Mouse (Mus musculus): ENCODE results near the gene Plpp1. TPM values are rescaled to one million over a fixed set of nuclear protein-coding genes. Genes with fewer than 3 reads are reported as not detected.

Plpp1 gene
- polyA plus RNA-seq, 1 experiment from 2014 or later, result 120 TPM

DNA sequence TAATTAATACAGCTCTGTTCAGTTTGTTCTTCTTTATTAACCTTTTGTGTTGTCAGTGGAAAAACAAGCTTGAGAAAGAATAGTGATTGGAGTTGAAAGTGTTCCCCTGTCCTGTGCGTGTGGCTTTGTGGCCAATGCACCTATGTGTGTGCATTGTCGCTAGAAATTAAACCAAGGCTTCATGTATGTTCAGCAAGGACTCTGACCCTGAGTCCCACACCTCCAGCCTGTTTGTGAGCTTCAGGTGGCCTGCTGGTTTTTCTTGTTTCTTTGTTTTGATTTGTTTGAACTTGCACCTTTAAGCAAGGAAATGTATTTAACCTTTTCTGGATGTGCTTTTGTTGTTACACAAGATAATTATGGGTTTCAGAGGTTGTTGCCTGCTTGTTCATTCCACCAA is 29.0 kb downstream of the Plpp1 start:
- 89% methylated on average over 2 of the region's 2 CpGs for WGBS
- no peaks in the 10 kb centered on the region for H3K36me3 ChIP-seq (ENCODE audit: insufficient read depth, low read length)
- no peak overlapping the region for H3K4me2 ChIP-seq (replicated peaks; ENCODE audit: low read depth, low read length)
- H3K9ac ChIP-seq (replicated peaks; ENCODE audit: low read length), result no peak overlapping the region
- H3K9me3 ChIP-seq (ENCODE audit: low read length), result no peaks in the 10 kb centered on the region
- H3K27me3 ChIP-seq (ENCODE audit: insufficient read depth, low read length), result no peaks in the 10 kb centered on the region
- no peak for ATAC-seq (ENCODE audit: low FRiP score, low TSS enrichment)
- no peak overlapping the region for H3K27ac ChIP-seq (ENCODE audit: low read length)
- H3K4me1 ChIP-seq (ENCODE audit: insufficient read depth, low read length), result peaks cover 21% of the 10 kb centered on the region
- H3K4me3 ChIP-seq (ENCODE audit: low read length), result no peak overlapping the region

DNA sequence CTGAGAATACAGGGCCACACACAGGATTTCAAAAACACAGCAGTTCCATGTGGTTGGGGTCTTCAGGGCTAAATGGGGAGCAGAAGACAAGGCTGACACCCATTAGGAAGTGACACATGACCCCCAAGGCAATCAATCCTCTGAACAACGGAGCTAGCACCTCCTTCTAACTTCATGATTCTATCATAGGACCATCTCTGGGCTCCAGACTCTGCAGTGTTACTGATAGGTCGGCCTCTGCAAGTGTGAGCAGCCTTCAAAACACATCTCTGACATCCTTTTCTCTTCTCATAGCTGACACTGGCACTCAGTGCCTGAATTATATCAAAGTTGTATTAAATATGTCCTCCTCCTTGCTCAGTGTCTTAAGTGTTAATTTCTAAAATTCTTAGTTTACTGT is 32.0 kb downstream of the Plpp1 start:
- Histone ChIP-seq H3K36me3 (ENCODE audit: insufficient read depth, low read length) (no peaks in the 10 kb centered on the region), H3K27me3 (ENCODE audit: insufficient read depth, low read length) (no peaks in the 10 kb centered on the region), H3K4me1 (ENCODE audit: insufficient read depth, low read length) (peaks cover 21% of the 10 kb centered on the region), H3K9ac (replicated peaks; ENCODE audit: low read length) (no peak overlapping the region), H3K9me3 (ENCODE audit: low read length) (no peaks in the 10 kb centered on the region), H3K27ac (ENCODE audit: low read length) (no peak overlapping the region), H3K4me2 (replicated peaks; ENCODE audit: low read depth, low read length) (no peak overlapping the region), H3K4me3 (ENCODE audit: low read length) (no peak overlapping the region)
- 25% methylated on average over 2 of the region's 2 CpGs for WGBS
- ATAC-seq (ENCODE audit: low FRiP score, low TSS enrichment), result no peak

DNA sequence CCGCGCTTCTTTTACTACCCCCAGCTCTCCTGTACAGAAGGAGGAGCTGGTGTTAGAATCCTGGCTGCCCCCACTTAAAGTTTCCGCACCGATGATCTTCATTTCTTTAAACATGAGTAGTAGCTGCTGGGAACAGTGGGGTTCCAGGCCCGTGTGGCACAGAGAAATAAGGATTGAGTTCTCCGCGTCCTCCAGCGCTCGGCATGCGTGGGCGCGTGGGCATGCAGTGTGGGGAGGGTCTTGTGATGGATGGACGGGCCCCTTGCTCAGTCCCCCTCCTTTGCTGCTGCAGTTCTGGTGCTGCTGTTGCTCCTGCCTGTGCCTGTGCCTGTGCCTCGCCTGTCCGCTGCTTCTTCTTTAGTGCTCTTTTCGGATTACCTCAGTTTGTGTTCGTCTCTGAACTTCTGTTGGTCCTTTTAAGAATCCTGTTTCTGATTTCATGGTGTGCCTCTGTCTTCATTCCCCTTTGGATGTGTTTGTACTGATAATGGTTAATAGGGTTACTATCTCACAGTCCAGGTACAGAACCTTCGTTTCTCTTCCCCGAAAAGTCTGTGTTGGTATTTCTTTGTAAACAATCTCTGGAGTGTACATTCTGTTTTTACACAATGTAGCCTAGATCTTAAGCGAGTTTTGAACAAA is 32.8 kb downstream of the Plpp1 start:
- Histone ChIP-seq H3K9me3 (ENCODE audit: low read length) (no peaks in the 10 kb centered on the region), H3K4me1 (ENCODE audit: insufficient read depth, low read length) (peaks cover 21% of the 10 kb centered on the region), H3K27me3 (ENCODE audit: insufficient read depth, low read length) (no peaks in the 10 kb centered on the region), H3K9ac (replicated peaks; ENCODE audit: low read length) (no peak overlapping the region), H3K36me3 (ENCODE audit: insufficient read depth, low read length) (no peaks in the 10 kb centered on the region), H3K27ac (ENCODE audit: low read length) (no peak overlapping the region), H3K4me2 (replicated peaks; ENCODE audit: low read depth, low read length) (peak overlapping the region; percentile 45), H3K4me3 (ENCODE audit: low read length) (peak overlapping the region; percentile 11; the same call in 1 of the 2 replicates)
- ATAC-seq (ENCODE audit: low FRiP score, low TSS enrichment), result peak; percentile 57; the same call in 1 of the 2 replicates
- 46% methylated on average over 20 of the region's 20 CpGs for WGBS

DNA sequence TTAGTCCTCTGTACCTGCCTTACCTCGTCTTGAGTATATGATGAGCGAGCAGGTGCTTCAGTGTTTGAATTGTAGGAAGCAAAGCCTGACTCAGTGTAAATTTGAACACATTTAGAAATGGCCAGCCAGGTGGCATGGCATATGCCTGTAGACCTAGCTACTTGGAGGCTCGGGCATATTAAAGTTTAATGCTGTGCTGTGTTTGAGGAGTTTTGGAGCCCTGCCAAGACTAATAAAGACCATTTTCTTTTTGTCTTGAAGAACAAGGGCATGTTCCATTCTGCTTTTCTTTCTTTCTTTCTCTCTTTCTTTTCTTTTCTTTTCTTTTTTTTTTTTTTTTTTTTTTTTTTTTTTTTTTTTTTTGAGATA is 33.3 kb downstream of the Plpp1 start:
- Histone ChIP-seq H3K4me1 (ENCODE audit: insufficient read depth, low read length) (peaks cover 18% of the 10 kb centered on the region), H3K4me3 (ENCODE audit: low read length) (no peak overlapping the region), H3K9me3 (ENCODE audit: low read length) (no peaks in the 10 kb centered on the region), H3K36me3 (ENCODE audit: insufficient read depth, low read length) (no peaks in the 10 kb centered on the region), H3K27ac (ENCODE audit: low read length) (no peak overlapping the region), H3K9ac (replicated peaks; ENCODE audit: low read length) (no peak overlapping the region), H3K4me2 (replicated peaks; ENCODE audit: low read depth, low read length) (no peak overlapping the region; the same call in 1 of the 2 replicates), H3K27me3 (ENCODE audit: insufficient read depth, low read length) (no peaks in the 10 kb centered on the region)
- ATAC-seq (ENCODE audit: low FRiP score, low TSS enrichment), result no peak
- WGBS, result 64% methylated on average over 3 of the region's 3 CpGs

DNA sequence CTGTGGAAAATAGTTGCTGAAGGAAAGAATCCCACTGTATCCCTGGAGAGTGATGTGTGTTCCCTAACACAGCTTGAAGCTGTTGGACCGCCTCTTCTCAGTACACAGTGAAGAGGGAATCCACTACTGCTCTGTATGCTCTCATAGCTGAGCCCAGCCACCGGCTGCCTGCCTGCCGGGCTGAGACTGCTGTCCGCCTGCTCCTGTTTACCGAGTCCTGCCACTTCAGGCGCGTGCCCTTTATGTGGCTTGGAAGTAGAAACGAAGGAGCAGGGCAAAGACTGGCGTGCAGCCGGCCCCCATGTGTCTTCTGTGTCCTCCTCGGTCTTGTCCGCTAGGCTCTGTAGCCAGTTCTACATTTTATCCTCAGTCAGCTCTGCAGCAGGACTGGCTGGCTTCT is 34.5 kb downstream of the Plpp1 start:
- 46% methylated on average over 12 of the region's 12 CpGs for WGBS
- Histone ChIP-seq H3K27ac (ENCODE audit: low read length) (no peak overlapping the region), H3K9me3 (ENCODE audit: low read length) (no peaks in the 10 kb centered on the region), H3K36me3 (ENCODE audit: insufficient read depth, low read length) (no peaks in the 10 kb centered on the region), H3K27me3 (ENCODE audit: insufficient read depth, low read length) (no peaks in the 10 kb centered on the region), H3K4me2 (replicated peaks; ENCODE audit: low read depth, low read length) (no peak overlapping the region), H3K9ac (replicated peaks; ENCODE audit: low read length) (no peak overlapping the region), H3K4me3 (ENCODE audit: low read length) (no peak overlapping the region), H3K4me1 (ENCODE audit: insufficient read depth, low read length) (peaks cover 18% of the 10 kb centered on the region)
- ATAC-seq (ENCODE audit: low FRiP score, low TSS enrichment), result 0 out of 2 replicates have a peak, but pooled peaks have one; percentile 40

DNA sequence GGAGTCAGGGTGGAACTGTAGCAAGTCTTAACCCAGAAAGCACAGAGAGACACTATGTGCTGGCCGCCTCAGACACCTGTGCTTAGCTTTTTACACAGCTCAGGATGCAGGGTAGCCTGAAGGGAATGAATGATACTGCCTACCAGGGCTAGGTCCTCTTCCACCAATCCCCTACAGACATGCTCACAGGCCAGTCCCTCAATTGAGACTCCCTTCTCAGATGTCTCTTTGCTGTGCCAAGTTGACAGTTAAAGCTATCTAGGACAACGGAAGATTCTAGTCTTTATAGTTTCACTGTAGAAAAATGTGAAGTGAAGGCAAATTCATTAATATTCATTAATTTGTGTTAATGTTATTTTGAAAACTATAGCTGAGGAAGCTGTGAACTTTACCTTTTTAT is 36.4 kb downstream of the Plpp1 start:
- Histone ChIP-seq H3K27ac (ENCODE audit: low read length) (no peak overlapping the region), H3K9me3 (ENCODE audit: low read length) (no peaks in the 10 kb centered on the region), H3K9ac (replicated peaks; ENCODE audit: low read length) (no peak overlapping the region), H3K36me3 (ENCODE audit: insufficient read depth, low read length) (no peaks in the 10 kb centered on the region), H3K4me2 (replicated peaks; ENCODE audit: low read depth, low read length) (no peak overlapping the region), H3K4me1 (ENCODE audit: insufficient read depth, low read length) (peaks cover 18% of the 10 kb centered on the region), H3K27me3 (ENCODE audit: insufficient read depth, low read length) (no peaks in the 10 kb centered on the region), H3K4me3 (ENCODE audit: low read length) (no peak overlapping the region)
- 60% methylated on average over 2 of the region's 2 CpGs for WGBS
- ATAC-seq (ENCODE audit: low FRiP score, low TSS enrichment), result no peak

DNA sequence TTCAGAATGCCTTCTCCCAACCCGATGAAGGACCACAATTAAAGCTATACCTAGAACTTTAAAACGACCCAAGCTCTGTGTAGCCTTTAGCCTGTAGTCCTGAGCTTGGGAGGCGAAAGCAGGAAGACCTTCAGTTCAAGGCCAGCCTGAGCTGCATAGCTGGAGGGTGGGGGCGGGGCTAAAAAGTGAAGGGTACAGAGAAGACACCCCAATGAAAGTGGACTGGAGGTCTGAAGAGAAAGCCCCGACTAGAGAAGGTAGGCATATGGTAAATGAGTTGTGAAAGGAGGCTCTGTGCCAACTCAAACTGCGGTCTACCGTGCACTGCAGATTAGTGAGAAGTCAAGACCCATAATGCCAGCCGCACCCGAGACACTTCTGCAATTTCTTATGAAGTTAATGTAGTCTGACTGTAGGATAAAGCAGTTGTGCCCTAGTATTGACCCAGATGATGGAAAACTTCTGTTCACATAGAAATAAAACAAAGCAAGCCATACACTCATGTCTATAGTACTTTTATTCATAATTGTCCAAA is 37.1 kb downstream of the Plpp1 start:
- Histone ChIP-seq H3K36me3 (ENCODE audit: insufficient read depth, low read length) (0 out of 2 replicates have a peak, but pooled peaks cover 3% of the 10 kb centered on the region), H3K4me3 (ENCODE audit: low read length) (no peak overlapping the region), H3K27me3 (ENCODE audit: insufficient read depth, low read length) (no peaks in the 10 kb centered on the region), H3K27ac (ENCODE audit: low read length) (no peak overlapping the region), H3K4me2 (replicated peaks; ENCODE audit: low read depth, low read length) (no peak overlapping the region), H3K4me1 (ENCODE audit: insufficient read depth, low read length) (peaks cover 12% of the 10 kb centered on the region), H3K9me3 (ENCODE audit: low read length) (no peaks in the 10 kb centered on the region), H3K9ac (replicated peaks; ENCODE audit: low read length) (no peak overlapping the region)
- 76% methylated on average over 9 of the region's 9 CpGs for WGBS
- no peak for ATAC-seq (ENCODE audit: low FRiP score, low TSS enrichment)

DNA sequence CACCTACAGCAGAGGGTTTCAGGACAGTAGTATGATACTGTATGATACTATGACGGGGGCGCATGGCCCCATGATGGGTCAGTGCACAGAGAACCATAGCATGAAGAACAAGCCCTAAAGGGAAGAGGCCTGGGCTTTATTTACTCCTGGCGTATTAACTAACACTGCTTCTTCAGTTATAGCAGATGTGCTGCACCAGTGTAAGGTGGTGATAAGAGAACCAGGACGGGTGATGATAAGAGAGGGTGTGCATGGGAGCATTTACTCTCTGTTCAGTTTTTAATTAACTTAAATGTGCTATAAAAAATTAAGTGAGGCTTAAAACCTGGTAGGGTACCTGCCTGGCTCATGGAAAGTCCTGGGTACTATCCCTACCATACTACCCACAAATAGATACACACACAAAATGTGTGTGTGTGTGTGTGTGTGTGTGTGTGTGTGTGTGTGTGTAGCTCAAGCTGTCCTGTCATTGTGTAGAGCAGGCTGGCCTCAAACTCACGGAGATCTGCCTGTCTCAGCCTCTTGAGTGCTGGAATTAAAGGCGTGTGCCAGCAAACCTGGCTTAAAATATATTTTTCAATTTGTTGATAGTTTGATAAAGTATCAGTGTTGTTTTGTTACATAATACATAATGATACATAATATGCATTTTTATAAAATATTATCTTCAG is 38.1 kb downstream of the Plpp1 start:
- Histone ChIP-seq H3K9me3 (ENCODE audit: low read length) (no peaks in the 10 kb centered on the region), H3K36me3 (ENCODE audit: insufficient read depth, low read length) (0 out of 2 replicates have a peak, but pooled peaks cover 3% of the 10 kb centered on the region), H3K4me2 (replicated peaks; ENCODE audit: low read depth, low read length) (no peak overlapping the region), H3K27ac (ENCODE audit: low read length) (no peak overlapping the region), H3K27me3 (ENCODE audit: insufficient read depth, low read length) (no peaks in the 10 kb centered on the region), H3K9ac (replicated peaks; ENCODE audit: low read length) (no peak overlapping the region), H3K4me1 (ENCODE audit: insufficient read depth, low read length) (peaks cover 2% of the 10 kb centered on the region; the same call in 1 of the 2 replicates), H3K4me3 (ENCODE audit: low read length) (no peak overlapping the region)
- WGBS, result 93% methylated on average over 6 of the region's 6 CpGs
- no peak for ATAC-seq (ENCODE audit: low FRiP score, low TSS enrichment)

DNA sequence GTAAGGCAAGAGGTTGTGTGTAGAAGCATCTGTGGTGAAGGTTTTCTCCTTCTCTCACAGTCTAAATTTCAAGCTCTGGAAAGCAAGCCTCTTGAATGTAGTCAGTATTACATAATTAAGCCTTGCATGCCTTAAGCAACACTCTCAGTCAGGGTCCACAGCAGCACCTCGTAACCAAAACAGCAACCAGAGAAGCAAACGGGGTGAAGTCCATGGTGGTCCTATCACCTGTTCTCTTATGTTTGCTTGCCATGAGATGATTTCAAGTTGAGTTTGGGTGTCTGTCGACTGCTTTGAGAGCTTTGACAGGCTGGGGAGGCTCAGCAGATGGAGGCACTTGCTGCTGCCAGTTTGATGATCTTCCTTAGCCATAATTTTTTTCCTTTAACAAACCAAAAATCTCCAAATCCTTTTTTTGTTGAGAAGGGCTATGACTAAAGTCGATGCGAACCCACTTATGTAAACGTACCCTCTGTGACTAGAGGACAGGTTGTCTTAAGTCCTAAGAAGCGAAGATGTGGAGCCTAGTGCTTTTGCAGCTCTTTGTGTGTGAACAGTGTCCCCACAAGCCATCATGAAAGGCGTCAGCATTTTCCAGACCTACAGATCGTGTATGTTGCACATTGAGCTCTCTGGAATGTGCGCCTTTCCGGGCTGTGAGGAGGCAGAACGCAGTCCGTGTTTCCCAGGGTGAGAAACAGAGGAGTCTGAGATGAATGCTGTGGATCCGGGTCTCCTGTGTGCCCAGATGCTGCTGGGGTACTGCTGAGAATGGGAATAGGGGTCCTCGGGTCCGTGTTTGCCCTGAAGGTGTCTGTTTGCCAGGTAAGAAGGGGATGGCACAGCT is 39.9 kb downstream of the Plpp1 start:
- H3K4me2 ChIP-seq (replicated peaks; ENCODE audit: low read depth, low read length), result no peak overlapping the region
- H3K27ac ChIP-seq (ENCODE audit: low read length), result no peak overlapping the region
- H3K36me3 ChIP-seq (ENCODE audit: insufficient read depth, low read length), result peaks cover 12% of the 10 kb centered on the region
- no peaks in the 10 kb centered on the region for H3K4me1 ChIP-seq (ENCODE audit: insufficient read depth, low read length)
- H3K4me3 ChIP-seq (ENCODE audit: low read length), result no peak overlapping the region
- H3K27me3 ChIP-seq (ENCODE audit: insufficient read depth, low read length), result no peaks in the 10 kb centered on the region
- no peak for ATAC-seq (ENCODE audit: low FRiP score, low TSS enrichment)
- H3K9ac ChIP-seq (replicated peaks; ENCODE audit: low read length), result no peak overlapping the region
- H3K9me3 ChIP-seq (ENCODE audit: low read length), result no peaks in the 10 kb centered on the region
- 87% methylated on average over 16 of the region's 16 CpGs for WGBS

Data from kidney, embryonic 16.5 days (tissue).